Mouse (Mus musculus) CD4-positive, CD25-positive, alpha-beta regulatory T cell (primary cell): ENCODE results near the gene Pde4c. TPM values are rescaled to one million over a fixed set of nuclear protein-coding genes. Genes with fewer than 3 reads are reported as not detected.

Source experiments
- polyA plus RNA-seq: library from polyadenylated mRNA; unstranded; fragments of 100-300 nt; shearing (Covaris generic); gene quantifications from one replicate; pipeline ENCODE4 v1.2.1, GENCODE M21; 2017

Gene Pde4c
- polyA plus RNA-seq: 0.98 TPM

DNA sequence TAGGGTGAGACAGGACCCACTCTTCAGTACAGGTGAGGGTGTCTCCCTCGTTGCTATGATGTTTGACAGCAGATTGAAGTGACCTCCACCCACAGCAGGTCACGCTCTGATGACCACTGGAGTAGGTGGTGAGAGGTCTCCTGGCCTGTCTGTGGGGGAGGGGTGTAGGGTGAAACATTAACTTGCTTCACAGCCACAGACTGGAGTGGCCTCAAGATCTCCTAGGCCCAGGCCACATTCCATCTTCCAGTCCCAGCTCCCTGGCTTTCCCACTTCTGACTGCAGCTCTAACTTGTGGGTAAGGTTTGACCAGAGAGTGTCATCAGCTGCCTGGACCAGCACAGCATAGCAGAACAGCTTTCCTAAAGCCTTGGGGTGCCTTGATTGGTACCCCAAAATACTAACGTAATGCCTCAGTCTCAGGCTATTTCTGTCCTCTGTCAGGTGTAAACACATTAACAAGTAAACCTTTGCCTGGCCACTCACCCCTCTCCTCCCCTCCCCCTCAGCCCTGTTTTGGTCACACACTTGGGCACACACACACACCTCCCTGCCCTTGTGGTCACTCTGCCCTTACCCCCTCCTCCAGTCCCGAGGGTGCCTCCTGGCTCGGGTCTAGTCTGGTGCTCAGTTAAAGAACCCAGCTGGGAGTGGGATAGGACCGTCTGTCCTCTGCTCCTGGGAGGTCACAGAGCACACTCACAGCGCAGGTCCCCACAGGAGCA is at the start of gene Pde4c:
Gene Pde4c (plus strand): TSS at position 235 of the 725 bp plus-strand sequence.

DNA sequence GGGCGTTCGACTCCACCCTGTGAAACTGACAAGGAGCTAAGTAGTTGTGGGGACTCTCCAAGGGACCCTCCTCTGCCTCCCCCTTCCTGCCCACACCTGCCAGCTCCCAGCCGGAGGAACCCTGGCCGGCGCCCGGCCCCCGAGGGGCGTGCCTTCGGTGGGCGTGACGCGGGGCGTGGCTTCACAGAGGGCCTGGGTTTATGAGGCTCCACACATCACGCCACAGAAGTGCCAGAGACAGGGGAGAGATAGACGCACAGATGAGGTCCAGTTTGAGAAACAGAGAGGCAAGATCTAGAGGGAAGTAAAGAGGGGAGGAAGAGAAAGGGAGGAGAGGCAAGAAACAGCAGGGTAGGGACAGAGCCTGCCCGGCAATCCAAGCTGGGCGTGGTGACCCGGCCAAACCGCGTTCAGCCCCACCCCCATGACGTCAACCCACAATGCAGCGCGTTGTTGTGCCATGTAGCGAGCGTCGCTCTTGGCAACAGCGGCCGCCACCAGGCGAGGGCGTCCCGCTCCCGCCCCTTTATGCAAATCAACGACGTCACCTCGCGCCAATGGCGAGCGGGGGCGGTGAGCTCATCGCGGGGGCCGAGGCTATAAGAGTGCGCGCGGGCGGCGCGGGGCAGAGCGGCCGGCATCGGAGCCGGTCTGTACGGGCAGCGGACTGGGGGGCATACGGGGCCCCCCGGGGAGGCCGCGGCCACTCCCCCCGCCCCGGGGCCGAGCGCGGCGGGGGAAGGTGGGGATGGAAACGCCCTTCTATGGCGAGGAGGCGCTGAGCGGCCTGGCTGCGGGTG is 25.0 kb upstream of the Pde4c start, which contains the start of gene Jund:
Gene Jund (plus strand): TSS at position 640 of the 800 bp plus-strand sequence.

DNA sequence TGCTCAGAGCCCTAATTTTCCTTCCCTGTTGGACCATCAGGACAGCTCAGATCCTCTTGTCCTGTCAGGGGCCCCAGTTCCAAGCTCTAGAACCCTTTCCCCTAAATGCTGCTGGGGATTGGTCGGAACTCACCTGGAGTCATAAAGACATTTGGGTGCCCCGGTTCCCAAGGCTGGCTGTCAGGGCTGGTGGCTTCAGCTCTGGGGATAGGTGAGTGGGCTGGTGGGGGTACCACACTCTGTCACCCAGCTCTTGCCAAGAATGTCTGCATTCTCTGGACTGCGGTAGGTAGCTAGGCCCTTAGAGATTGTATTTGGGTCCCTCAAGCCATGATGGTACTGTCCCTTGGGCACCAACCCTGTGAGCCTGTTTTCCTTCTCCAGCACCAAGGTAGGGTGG is 20.2 kb upstream of the Pde4c start, which contains the start of gene Iqcn:
Gene Iqcn (plus strand): TSS at position 171 of the 400 bp plus-strand sequence.

DNA sequence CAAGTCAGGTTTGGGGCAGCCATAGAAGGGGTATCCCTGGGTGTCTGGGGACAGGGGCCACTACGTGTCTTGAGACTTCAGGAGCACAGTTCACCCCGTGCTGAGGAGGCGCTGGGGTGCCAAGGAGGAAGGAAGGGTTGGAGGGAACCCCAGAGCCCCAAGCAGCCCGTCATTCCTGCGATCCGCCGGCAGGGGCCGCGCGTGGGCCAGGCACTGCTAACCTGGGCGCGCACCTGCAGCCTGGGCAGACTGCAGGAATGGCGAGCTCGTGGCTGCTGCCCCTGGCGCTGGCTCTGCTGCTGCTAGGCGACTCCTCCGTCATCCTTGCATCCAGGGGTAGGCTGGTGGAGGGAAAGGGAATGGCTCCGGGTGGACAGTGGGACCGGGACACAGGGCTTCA is 5.2 kb upstream of the Pde4c start, which contains the start of gene Gm3336:
Gene Gm3336 (plus strand): TSS at position 247 of the 400 bp plus-strand sequence.

DNA sequence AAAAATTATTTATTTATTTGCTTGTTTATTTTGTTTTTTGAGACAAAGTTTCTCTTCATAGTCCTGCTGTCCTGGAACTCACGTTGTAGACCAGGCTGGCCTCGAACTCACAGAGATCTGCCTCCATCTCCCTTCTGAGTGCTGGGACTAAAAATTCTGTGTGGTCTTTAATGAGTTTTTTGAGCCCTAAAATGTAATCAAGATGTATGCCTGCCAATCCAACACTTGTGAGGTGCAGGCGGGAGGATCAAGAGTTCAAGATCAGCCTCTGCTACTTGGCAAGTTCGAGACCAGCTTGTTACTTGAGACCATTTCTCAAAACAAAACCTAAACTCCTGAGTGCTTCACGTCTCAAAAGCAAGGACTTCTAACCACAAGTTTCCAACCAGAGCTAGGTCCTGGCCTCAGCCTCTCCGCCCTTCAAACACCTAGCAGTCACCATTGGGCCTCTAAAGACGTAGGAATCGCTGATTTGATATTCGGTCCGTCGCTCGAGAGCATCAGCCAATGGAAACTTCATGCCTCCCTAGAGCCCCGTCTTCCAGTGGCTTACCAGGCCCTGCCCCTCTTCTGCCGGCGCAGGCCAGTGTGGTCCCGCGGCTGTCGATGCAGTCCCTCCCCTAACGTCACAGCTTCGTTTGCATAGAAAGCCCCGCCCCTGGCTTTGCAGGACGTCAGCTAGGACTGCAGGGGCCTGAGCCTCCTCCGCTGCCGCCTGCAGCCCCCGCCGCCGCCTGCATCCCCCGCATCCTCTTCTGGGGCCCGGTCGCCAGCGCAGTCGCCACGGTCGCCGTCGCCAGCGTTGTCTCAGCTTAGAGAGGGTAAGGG is 30.7 kb downstream of the Pde4c start, which contains the start of gene Rab3a:
Gene Rab3a (plus strand): TSS at position 637 of the 828 bp plus-strand sequence.

DNA sequence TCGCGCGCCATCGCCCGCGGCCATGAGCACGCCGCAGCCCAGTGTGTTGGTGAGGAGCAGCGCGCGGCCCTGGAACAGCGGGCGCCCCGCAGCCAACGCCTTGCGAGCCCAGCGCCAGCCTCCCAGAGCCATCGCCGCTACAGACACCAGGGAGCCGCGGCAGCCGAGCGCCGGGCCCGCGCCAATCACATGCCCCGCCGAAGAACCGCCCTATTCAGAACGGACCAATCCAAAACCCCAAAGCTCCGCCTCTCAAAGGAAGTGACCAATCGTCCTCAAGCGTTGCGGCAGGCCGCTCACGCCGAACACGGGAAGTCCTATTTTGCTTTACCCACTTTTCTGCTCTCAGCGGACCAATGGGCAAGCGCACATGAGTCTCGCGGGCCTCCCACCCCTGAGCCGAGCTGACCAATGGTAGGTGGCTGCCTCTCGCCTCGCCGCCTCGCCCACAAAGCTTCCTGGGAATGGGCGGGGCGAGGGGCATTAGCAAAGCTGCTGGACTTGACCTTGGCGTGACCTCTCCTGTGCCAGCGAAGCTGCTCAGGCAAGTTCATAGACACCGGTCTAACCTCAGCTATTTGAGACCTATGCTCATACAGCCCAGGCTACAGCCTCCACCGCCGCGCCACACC is 37.4 kb downstream of the Pde4c start, which contains the start of gene Mpv17l2:
Gene Mpv17l2 (minus strand): TSS at position 172 of the 632 bp plus-strand sequence.

DNA sequence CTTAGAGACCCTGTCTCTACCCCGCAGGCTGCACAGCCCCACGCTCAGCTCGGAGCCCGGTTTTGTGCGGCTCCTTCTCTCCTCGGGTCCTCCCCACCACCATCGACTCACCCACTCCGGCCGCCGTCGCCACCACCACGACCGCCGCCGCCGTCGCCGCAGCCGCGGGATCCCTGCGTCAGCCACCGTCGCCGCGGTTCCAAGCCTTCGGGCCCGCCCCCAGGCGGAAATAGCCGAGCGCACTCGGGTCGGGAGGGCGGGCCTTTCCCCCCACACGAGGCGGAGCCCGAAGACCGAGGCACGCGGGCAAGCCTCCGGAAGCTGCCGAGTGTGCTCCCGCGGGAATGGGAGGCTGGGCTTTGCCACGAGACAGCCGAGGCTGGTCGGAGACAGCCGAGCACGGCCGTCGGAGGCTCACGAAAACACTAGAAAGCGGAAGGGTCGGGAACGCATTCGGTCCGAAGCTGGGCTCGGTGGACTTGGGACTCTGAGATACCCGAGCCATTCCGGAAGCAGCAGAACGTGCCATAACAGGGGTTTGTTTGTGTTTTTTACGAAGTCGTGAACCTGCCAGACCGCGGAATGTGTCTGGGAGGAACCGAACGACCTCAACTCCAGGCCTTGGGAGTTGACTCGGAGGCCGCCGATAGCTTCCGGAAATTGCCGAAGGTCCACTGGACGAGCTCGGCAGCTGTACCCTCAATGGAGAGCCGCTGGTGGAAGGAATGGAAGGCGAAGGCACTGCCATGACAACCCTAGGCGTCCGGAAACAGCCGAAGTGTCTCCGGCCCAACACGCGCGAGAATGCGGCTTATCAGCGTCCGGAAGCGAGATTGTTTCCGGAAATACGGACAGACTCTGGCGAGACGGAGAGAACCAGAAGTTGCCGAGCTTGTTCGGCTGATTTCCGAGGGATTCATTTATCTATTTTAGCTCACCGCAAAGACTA is 53.2 kb downstream of the Pde4c start, which contains the start of gene Pik3r2:
Gene Pik3r2 (minus strand): TSS at position 218 of the 949 bp plus-strand sequence.

Other genes with a start within 250 kb of the Pde4c start
- gene Klhl26, start 246.8 kb upstream of the Pde4c start, polyA plus RNA-seq: 19.3 TPM
- not detected for gene Tmem59l, start 236.4 kb upstream of the Pde4c start, polyA plus RNA-seq
- gene Crlf1, start 230.6 kb upstream of the Pde4c start, polyA plus RNA-seq: not detected
- 108 TPM for gene Rex1bd, start 217.0 kb upstream of the Pde4c start, polyA plus RNA-seq
- gene Uba52, start 212.9 kb upstream of the Pde4c start, polyA plus RNA-seq: 975 TPM
- 422 TPM for gene Fkbp8, start 196.0 kb upstream of the Pde4c start, polyA plus RNA-seq
- 90.3 TPM for gene Kxd1, start 195.8 kb upstream of the Pde4c start, polyA plus RNA-seq
- gene Ell, start 184.3 kb upstream of the Pde4c start, polyA plus RNA-seq: 39.6 TPM
- gene Isyna1, start 129.3 kb upstream of the Pde4c start, polyA plus RNA-seq: 95.3 TPM
- gene Ssbp4, start 114.8 kb upstream of the Pde4c start, polyA plus RNA-seq: 141 TPM
- gene Lrrc25, start 107.6 kb upstream of the Pde4c start, polyA plus RNA-seq: 0.24 TPM
- gene Gdf15, start 91.3 kb upstream of the Pde4c start, polyA plus RNA-seq: not detected
- 5.5 TPM for gene Pgpep1, start 63.3 kb upstream of the Pde4c start, polyA plus RNA-seq
- gene Lsm4, start 50.5 kb upstream of the Pde4c start, polyA plus RNA-seq: 379 TPM
- 866 TPM for gene Jund, start 24.8 kb upstream of the Pde4c start, polyA plus RNA-seq
- gene Iqcn, start 20.3 kb upstream of the Pde4c start, polyA plus RNA-seq: 0.16 TPM
- not detected for gene Gm3336, start 5.2 kb upstream of the Pde4c start, polyA plus RNA-seq
- 13.2 TPM for gene Rab3a, start 31.0 kb downstream of the Pde4c start, polyA plus RNA-seq
- gene Mpv17l2, start 37.2 kb downstream of the Pde4c start, polyA plus RNA-seq: 71.6 TPM
- 32.8 TPM for gene Pik3r2, start 53.0 kb downstream of the Pde4c start, polyA plus RNA-seq
- gene Mast3, start 81.3 kb downstream of the Pde4c start, polyA plus RNA-seq: 97.6 TPM
- gene Il12rb1, start 84.7 kb downstream of the Pde4c start, polyA plus RNA-seq: 34.9 TPM
- gene Arrdc2, start 116.0 kb downstream of the Pde4c start, polyA plus RNA-seq: 23.7 TPM
- not detected for gene Kcnn1, start 139.5 kb downstream of the Pde4c start, polyA plus RNA-seq
- 64.8 TPM for gene Ccdc124, start 150.2 kb downstream of the Pde4c start, polyA plus RNA-seq
- gene Slc5a5, start 169.0 kb downstream of the Pde4c start, polyA plus RNA-seq: not detected
- gene Rpl18a, start 173.7 kb downstream of the Pde4c start, polyA plus RNA-seq: 5,768 TPM
- gene Map1s, start 182.2 kb downstream of the Pde4c start, polyA plus RNA-seq: 74.7 TPM